Mouse (Mus musculus) midbrain, embryonic 11.5 days (tissue): ENCODE results near the gene Syt1. TPM values are rescaled to one million over a fixed set of nuclear protein-coding genes. Genes with fewer than 3 reads are reported as not detected.
A peak's percentile ranks its signal among the peaks of the same experiment; 100 is the strongest.

ENCODE experiments used
- ATAC-seq: fragments of 200-750 bp; cut with Nextera tagmentation; 2 replicates; pipeline ENCODE4 v1.8.0; 2017; ENCODE audit warnings: moderate TSS enrichment, moderate library complexity; ENCODE audit not compliant: low FRiP score
- DNase-seq: peaks from one replicate; pipeline ENCODE4 v3.0.0; 2015; ENCODE audit warnings: low spot score; ENCODE audit errors: missing footprints
- H3K27ac ChIP-seq: fragments of 300-500 bp; sonication (generic); 2 replicates; pipeline ENCODE4 v1.5.1; 2014; ENCODE audit warnings: low read depth, low read length
- H3K27me3 ChIP-seq: fragments of 300-500 bp; sonication (generic); 2 replicates; pipeline ENCODE4 v1.6.1; 2014; ENCODE audit warnings: mild to moderate bottlenecking, low read length, moderate library complexity, mixed read lengths; ENCODE audit not compliant: control insufficient read depth, insufficient read depth
- H3K36me3 ChIP-seq: fragments of 300-500 bp; sonication (generic); 2 replicates; pipeline ENCODE4 v1.6.1; 2014; ENCODE audit warnings: mild to moderate bottlenecking, low read length, moderate library complexity, mixed read lengths; ENCODE audit not compliant: control insufficient read depth, insufficient read depth
- H3K4me1 ChIP-seq: fragments of 300-500 bp; sonication (generic); 2 replicates; pipeline ENCODE4 v1.6.1; 2014; ENCODE audit warnings: low read length; ENCODE audit not compliant: control insufficient read depth, insufficient read depth
- H3K4me2 ChIP-seq: fragments of 300-500 bp; sonication (generic); 2 replicates; pipeline ENCODE4 v1.6.1; 2014; ENCODE audit warnings: mild to moderate bottlenecking, moderate library complexity
- H3K4me3 ChIP-seq: fragments of 300-500 bp; sonication (generic); 2 replicates; pipeline ENCODE4 v1.5.1; 2014; ENCODE audit warnings: low read depth, low read length
- H3K9ac ChIP-seq: fragments of 300-500 bp; sonication (generic); 2 replicates; pipeline ENCODE4 v1.6.1; 2014; ENCODE audit warnings: low read length
- H3K9me3 ChIP-seq: fragments of 300-500 bp; sonication (generic); 2 replicates; pipeline ENCODE4 v1.6.1; 2016; ENCODE audit warnings: low read length; ENCODE audit not compliant: control insufficient read depth
- whole genome bisulfite sequencing: fragments of 180-500 bp; shearing (Covaris S2); extraction: QIAGEN DNeasy Blood & Tissue Kit; methylation state at CpG from one replicate; pipeline ENCODE4 v1.1.7; 2014; 5-methylcytosine and 5-hydroxymethylcytosine counted together
- polyA plus RNA-seq: library from polyadenylated mRNA; unstranded; fragments of >200 nt; fragmentation: Nextera tagmentation; extraction: Ambion mirVana; gene quantifications from 2 replicates; pipeline ENCODE4 v1.2.1, GENCODE M21; 2014

Gene Syt1
- polyA plus RNA-seq, 1 experiment from 2014 or later, result 18.8 TPM

- Histone ChIP-seq H3K27me3 (no peaks in the 10 kb centered on the region), H3K4me2 (no peak within 1 kb of the TSS), H3K4me3 (no peak within 1 kb of the TSS), H3K4me1 (peaks cover 6% of the 10 kb centered on the region), H3K9me3 (peaks cover 3% of the 10 kb centered on the region; the same call in 1 of the 2 replicates), H3K9ac (no peak within 1 kb of the TSS), H3K36me3 (no peaks in the 10 kb centered on the region), H3K27ac (peak within 1 kb of the TSS; percentile 6; the same call in 1 of the 2 replicates)
- 94% methylated on average over 9 of the region's 9 CpGs for WGBS
- ATAC-seq, result peak; percentile 55
- no peak for DNase-seq
Measured at GRCm38 (mm10) chr10:108699946-108700345, 310.8 kb downstream of the Syt1 start, which contains the start of gene Gm5136. TSS of gene Gm5136 (minus strand) at chr10:108700160.

DNA sequence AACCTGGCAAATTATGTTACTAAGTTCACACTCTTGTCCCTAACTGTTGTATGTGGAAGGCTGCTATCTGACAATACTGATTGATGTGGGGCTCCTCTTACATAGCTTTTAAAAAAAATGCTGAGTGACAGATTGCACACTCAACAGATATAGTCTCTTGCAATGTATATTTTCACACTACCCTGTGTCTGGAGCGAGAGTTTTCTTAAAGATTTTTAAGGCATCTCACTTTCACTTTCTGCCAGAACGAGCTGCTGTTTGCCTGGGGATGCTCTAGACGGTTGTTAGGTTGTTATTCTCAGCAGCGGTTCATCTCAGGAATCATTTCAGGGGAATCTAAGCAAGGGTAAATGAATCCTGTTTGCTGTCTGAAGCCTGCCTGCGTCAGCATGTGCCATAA, 313.7 kb downstream of the Syt1 start:
- 82% methylated on average over 5 of the region's 5 CpGs for WGBS
- no peaks in the 10 kb centered on the region; the same call in 1 of the 2 replicates for H3K9me3 ChIP-seq
- no peak for DNase-seq
- no peaks in the 10 kb centered on the region for H3K27me3 ChIP-seq
- peaks cover 6% of the 10 kb centered on the region for H3K4me1 ChIP-seq
- no peak overlapping the region for H3K9ac ChIP-seq
- ATAC-seq, result no peak
- no peak overlapping the region for H3K4me2 ChIP-seq
- no peak overlapping the region for H3K4me3 ChIP-seq
- no peak overlapping the region for H3K27ac ChIP-seq
- no peaks in the 10 kb centered on the region for H3K36me3 ChIP-seq

GRCm38 (mm10) chr10:108690954-108691353, 319.8 kb downstream of the Syt1 start:
- Histone ChIP-seq H3K27me3 (no peaks in the 10 kb centered on the region), H3K4me2 (no peak overlapping the region), H3K36me3 (no peaks in the 10 kb centered on the region), H3K9me3 (no peaks in the 10 kb centered on the region), H3K4me1 (no peaks in the 10 kb centered on the region), H3K27ac (no peak overlapping the region), H3K4me3 (no peak overlapping the region), H3K9ac (no peak overlapping the region)
- WGBS, result 59% methylated on average over 9 of the region's 9 CpGs
- DNase-seq, result peak; percentile 85
- peak; percentile 74 for ATAC-seq

- Histone ChIP-seq H3K4me1 (no peaks in the 10 kb centered on the region), H3K4me2 (no peak overlapping the region), H3K27me3 (no peaks in the 10 kb centered on the region), H3K36me3 (no peaks in the 10 kb centered on the region), H3K9ac (no peak overlapping the region), H3K9me3 (no peaks in the 10 kb centered on the region), H3K4me3 (no peak overlapping the region), H3K27ac (no peak overlapping the region)
- 0 out of 2 replicates have a peak, but pooled peaks have one; percentile 30 for ATAC-seq
- no peak for DNase-seq
- WGBS, result 76% methylated on average over 4 of the region's 4 CpGs
Measured at GRCm38 (mm10) chr10:108686696-108687095, 324.1 kb downstream of the Syt1 start.

- Histone ChIP-seq H3K27me3 (no peaks in the 10 kb centered on the region), H3K4me1 (no peaks in the 10 kb centered on the region), H3K27ac (no peak overlapping the region), H3K9me3 (no peaks in the 10 kb centered on the region), H3K9ac (no peak overlapping the region), H3K4me2 (no peak overlapping the region), H3K36me3 (no peaks in the 10 kb centered on the region), H3K4me3 (no peak overlapping the region)
- WGBS, result 79% methylated on average over 14 of the region's 14 CpGs
- DNase-seq (no peak), ATAC-seq (0 out of 2 replicates have a peak, but pooled peaks have one; percentile 16)
Measured at GRCm38 (mm10) chr10:108679675-108680390, 330.9 kb downstream of the Syt1 start.

- WGBS, result 88% methylated on average over 8 of the region's 8 CpGs
- H3K36me3 ChIP-seq, result no peaks in the 10 kb centered on the region
- H3K27ac ChIP-seq, result no peak overlapping the region
- no peaks in the 10 kb centered on the region for H3K9me3 ChIP-seq
- DNase-seq (no peak), ATAC-seq (no peak)
- H3K4me1 ChIP-seq, result no peaks in the 10 kb centered on the region
- H3K27me3 ChIP-seq, result no peaks in the 10 kb centered on the region
- H3K4me2 ChIP-seq, result no peak overlapping the region
- no peak overlapping the region for H3K9ac ChIP-seq
- no peak overlapping the region for H3K4me3 ChIP-seq
Measured at GRCm38 (mm10) chr10:108677053-108677452, 333.7 kb downstream of the Syt1 start.

DNA sequence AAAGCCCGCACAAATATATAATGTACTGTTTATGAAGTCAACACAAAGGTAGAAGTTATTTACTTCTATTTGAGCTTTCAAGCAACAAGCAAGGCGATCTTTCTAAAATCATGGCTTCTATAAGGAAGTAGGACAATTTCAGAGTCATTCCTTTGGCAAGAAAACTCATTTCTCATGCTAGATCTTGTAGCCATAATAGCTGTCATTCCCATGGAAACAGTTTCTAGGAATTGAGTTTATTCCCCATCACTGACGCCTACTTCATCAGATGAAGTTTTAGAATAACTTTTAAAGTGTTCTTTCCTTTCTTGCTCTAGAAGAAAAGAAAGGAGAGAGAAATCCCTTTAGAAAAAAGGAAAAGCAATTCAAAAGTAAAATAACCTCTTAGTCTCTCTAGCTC, 341.8 kb downstream of the Syt1 start:
- DNase-seq (no peak), ATAC-seq (no peak)
- H3K4me1 ChIP-seq, result no peaks in the 10 kb centered on the region
- H3K27me3 ChIP-seq, result no peaks in the 10 kb centered on the region
- no peak overlapping the region for H3K27ac ChIP-seq
- no peak overlapping the region for H3K9ac ChIP-seq
- no peak overlapping the region for H3K4me3 ChIP-seq
- no peaks in the 10 kb centered on the region for H3K9me3 ChIP-seq
- H3K36me3 ChIP-seq, result no peaks in the 10 kb centered on the region
- no peak overlapping the region for H3K4me2 ChIP-seq
- WGBS, result 90% methylated on average over 3 of the region's 3 CpGs

DNA sequence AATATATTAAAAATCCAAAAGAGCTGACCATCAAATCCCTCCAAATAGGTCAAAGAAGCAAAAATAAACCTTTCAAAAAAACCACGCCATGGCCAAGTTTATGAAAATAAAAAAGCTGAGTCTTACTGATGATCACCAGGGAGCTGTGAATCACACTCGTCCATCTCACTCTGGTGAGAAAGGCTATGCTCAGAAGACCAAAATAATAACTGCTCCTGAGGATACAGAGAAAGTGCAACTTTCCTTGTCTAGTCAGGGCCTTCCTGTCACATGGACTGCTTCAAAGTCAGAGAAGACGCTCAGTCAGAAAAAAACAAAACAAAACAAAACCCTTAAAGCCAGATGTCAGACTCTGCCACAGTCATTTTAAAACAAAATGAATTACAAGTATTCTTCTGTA, 350.5 kb downstream of the Syt1 start:
- Histone ChIP-seq H3K4me1 (no peaks in the 10 kb centered on the region), H3K4me3 (no peak overlapping the region), H3K36me3 (no peaks in the 10 kb centered on the region), H3K4me2 (no peak overlapping the region), H3K27me3 (no peaks in the 10 kb centered on the region), H3K9me3 (no peaks in the 10 kb centered on the region), H3K27ac (no peak overlapping the region), H3K9ac (no peak overlapping the region)
- DNase-seq, result no peak
- no peak for ATAC-seq
- WGBS, result 79% methylated on average over 3 of the region's 3 CpGs

DNA sequence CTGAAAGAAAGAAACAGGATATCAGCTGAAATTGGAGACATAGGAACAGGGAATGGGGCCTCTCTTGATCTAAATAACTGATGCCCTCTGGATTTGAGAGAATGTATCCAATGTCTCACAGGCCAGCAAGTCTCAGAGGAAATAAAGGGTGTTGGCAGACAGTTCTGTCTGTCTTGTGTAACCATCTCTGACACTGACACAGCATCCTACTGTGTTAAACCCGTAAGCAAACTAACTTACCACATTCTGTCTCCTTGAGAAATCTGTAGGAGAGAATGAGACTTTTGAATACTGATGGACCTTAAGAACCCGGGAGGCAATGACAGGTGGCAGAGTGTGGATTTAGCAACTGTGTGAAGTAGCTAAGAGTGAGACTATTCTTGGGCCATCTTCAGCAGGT, 352.5 kb downstream of the Syt1 start:
- H3K4me1 ChIP-seq, result no peaks in the 10 kb centered on the region
- no peak overlapping the region for H3K27ac ChIP-seq
- no peak overlapping the region for H3K4me2 ChIP-seq
- no peak overlapping the region for H3K4me3 ChIP-seq
- WGBS, result 67% methylated on average over 2 of the region's 2 CpGs
- no peak for DNase-seq
- H3K36me3 ChIP-seq, result no peaks in the 10 kb centered on the region
- no peak for ATAC-seq
- no peaks in the 10 kb centered on the region for H3K27me3 ChIP-seq
- no peak overlapping the region for H3K9ac ChIP-seq
- H3K9me3 ChIP-seq, result no peaks in the 10 kb centered on the region
